Mouse (Mus musculus) kidney, embryonic 14.5 days (tissue): ENCODE data around the gene 4930524B15Rik. TPM values are rescaled to one million over a fixed set of nuclear protein-coding genes. Genes with fewer than 3 reads are reported as not detected.

ENCODE experiments used
- ATAC-seq: fragments of 200-750 bp; cut with Nextera tagmentation; 2 replicates; pipeline ENCODE4 v1.8.0; 2017; ENCODE audit warnings: moderate number of reproducible peaks, mild to moderate bottlenecking, moderate TSS enrichment, moderate library complexity; ENCODE audit not compliant: low FRiP score, low TSS enrichment
- H3K27ac ChIP-seq: fragments of 300-500 bp; sonication (generic); 2 replicates; pipeline ENCODE4 v1.5.1; 2014; ENCODE audit warnings: low read depth, mild to moderate bottlenecking, low read length, moderate library complexity, mixed read lengths
- H3K27me3 ChIP-seq: fragments of 300-500 bp; sonication (generic); 2 replicates; pipeline ENCODE4 v1.6.1; 2014; ENCODE audit warnings: mild to moderate bottlenecking, low read length; ENCODE audit not compliant: control insufficient read depth, insufficient read depth
- H3K36me3 ChIP-seq: fragments of 300-500 bp; sonication (generic); 2 replicates; pipeline ENCODE4 v1.6.1; 2014; ENCODE audit warnings: low read length, mixed read lengths; ENCODE audit not compliant: control insufficient read depth, insufficient read depth
- H3K4me1 ChIP-seq: fragments of 300-500 bp; sonication (generic); 2 replicates; pipeline ENCODE4 v1.6.1; 2014; ENCODE audit warnings: low read length, mixed read lengths; ENCODE audit not compliant: control insufficient read depth, insufficient read depth
- H3K4me2 ChIP-seq: fragments of 300-500 bp; sonication (generic); replicated peaks from 2 replicates; pipeline ENCODE4 v1.6.1; 2014; ENCODE audit warnings: low read depth, mild to moderate bottlenecking, low read length
- H3K4me3 ChIP-seq: fragments of 300-500 bp; sonication (generic); 2 replicates; pipeline ENCODE4 v1.5.1; 2014; ENCODE audit warnings: mild to moderate bottlenecking, low read length
- H3K9ac ChIP-seq: fragments of 300-500 bp; sonication (generic); 2 replicates; pipeline ENCODE4 v1.6.1; 2014; ENCODE audit warnings: low read depth, mild to moderate bottlenecking, low read length, moderate library complexity
- H3K9me3 ChIP-seq: fragments of 300-500 bp; sonication (generic); 2 replicates; pipeline ENCODE4 v1.6.1; 2016; ENCODE audit warnings: low read length; ENCODE audit not compliant: control insufficient read depth
- WGBS: fragments of 180-500 bp; shearing (Covaris S2); extraction: QIAGEN DNeasy Blood & Tissue Kit; methylation state at CpG from one replicate; pipeline ENCODE4 v1.1.7; 2014; 5-methylcytosine and 5-hydroxymethylcytosine counted together
- polyA plus RNA-seq: library from polyadenylated mRNA; unstranded; fragments of >200 nt; fragmentation: Nextera tagmentation; extraction: Ambion mirVana; gene quantifications from 2 replicates; pipeline ENCODE4 v1.2.1, GENCODE M21; 2014

Gene 4930524B15Rik
- 0.27 TPM in 1 of 2 replicates, not detected in the other for polyA plus RNA-seq

DNA sequence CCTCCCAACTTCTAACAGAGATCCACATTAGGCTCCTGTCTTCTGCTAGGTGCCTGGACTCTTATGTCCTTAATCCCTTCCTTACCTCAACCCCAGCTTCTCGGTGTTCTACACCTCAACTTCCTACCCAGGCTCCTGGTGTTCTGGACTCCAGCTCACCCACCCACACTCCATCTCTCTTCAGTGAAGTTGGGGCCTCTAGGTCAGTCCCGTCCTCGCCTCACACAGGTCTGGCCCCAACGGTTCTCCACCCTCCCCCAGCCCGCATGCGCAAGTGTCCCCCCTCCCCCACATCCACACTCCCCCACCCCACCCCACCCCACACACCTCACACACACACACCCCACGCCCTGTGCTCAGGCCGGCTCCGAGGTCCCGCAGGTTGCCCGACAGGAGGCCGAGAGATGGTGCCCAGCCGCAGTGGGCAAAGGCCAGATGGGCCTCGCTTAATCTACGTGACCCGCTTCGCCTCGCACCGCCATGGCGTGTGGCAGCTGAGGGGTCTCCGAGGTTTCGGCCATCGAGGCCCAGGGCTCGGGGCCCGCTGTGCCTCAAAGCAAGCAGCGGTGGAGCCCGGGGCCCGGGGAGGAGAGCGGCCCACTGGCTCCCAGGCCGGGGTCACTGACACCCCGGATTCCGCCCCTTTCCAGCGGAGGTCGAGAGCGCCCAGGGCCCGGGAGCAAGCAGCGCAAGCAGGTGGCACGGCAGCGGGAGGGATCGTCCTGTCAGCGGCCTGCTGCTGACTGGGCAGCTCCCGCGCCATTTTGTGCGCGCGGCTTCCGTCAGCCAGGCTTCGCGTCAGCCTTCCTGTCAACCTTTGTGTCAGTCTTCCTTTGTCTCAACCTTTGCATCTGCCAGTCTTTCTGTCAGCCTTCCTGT, at the start of gene 4930524B15Rik:
4930524B15Rik (plus strand) TSS at position 337 of the 879 bp plus-strand sequence.
- peak within 1 kb of the TSS; percentile 49; the same call in 1 of the 2 replicates for H3K9ac ChIP-seq
- 45% methylated on average over 48 of the region's 49 CpGs for WGBS
- no peak within 1 kb of the TSS for H3K27ac ChIP-seq
- no peaks in the 10 kb centered on the region for H3K27me3 ChIP-seq
- no peaks in the 10 kb centered on the region for H3K9me3 ChIP-seq
- no peaks in the 10 kb centered on the region for H3K4me1 ChIP-seq
- H3K36me3 ChIP-seq, result no peaks in the 10 kb centered on the region
- ATAC-seq, result 0 out of 2 replicates have a peak, but pooled peaks have one; percentile 52
- peak within 1 kb of the TSS; percentile 22; the same call in 1 of the 2 replicates for H3K4me3 ChIP-seq
- peak within 1 kb of the TSS; percentile 55 for H3K4me2 ChIP-seq

GRCm38 (mm10) chr11:31917769-31918168, 47.6 kb upstream of the 4930524B15Rik start:
- Histone ChIP-seq H3K9ac (no peak overlapping the region), H3K36me3 (no peaks in the 10 kb centered on the region), H3K4me2 (no peak overlapping the region), H3K4me1 (no peaks in the 10 kb centered on the region), H3K27me3 (no peaks in the 10 kb centered on the region), H3K9me3 (no peaks in the 10 kb centered on the region), H3K4me3 (no peak overlapping the region), H3K27ac (no peak overlapping the region)
- 94% methylated on average over 1 of the region's 1 CpGs for WGBS
- ATAC-seq, result no peak

- no peak overlapping the region for H3K9ac ChIP-seq
- no peaks in the 10 kb centered on the region for H3K27me3 ChIP-seq
- H3K4me3 ChIP-seq, result no peak overlapping the region
- H3K36me3 ChIP-seq, result peaks cover 21% of the 10 kb centered on the region; the same call in 1 of the 2 replicates
- no peak overlapping the region for H3K4me2 ChIP-seq
- no peaks in the 10 kb centered on the region for H3K9me3 ChIP-seq
- H3K4me1 ChIP-seq, result no peaks in the 10 kb centered on the region
- no peak for ATAC-seq
- 90% methylated on average over 10 of the region's 10 CpGs for WGBS
- no peak overlapping the region for H3K27ac ChIP-seq
Measured at GRCm38 (mm10) chr11:31930051-31930450, 35.3 kb upstream of the 4930524B15Rik start.

DNA sequence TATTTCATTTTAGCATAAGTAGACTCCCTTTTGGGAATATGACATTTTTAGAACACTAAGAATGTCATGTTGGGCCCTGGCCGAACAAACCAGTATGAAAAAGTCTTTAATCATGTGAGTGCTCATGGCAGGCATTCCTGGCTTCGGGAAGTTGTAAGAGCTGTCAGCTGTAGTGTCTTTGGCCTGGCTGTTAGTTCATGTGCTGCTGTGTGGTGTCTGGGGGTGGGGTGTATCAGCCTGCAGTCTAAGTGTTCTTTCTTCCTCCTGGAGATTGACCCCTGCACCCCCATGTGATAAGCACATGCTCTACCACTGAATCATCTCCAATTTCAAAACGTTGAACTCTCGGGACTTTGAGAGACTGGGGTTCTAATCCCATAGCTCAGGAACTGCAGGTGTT, 29.7 kb upstream of the 4930524B15Rik start:
- WGBS, result 55% methylated on average over 4 of the region's 4 CpGs
- Histone ChIP-seq H3K9ac (no peak overlapping the region), H3K4me3 (no peak overlapping the region), H3K36me3 (peaks cover 7% of the 10 kb centered on the region; the same call in 1 of the 2 replicates), H3K27ac (no peak overlapping the region), H3K4me2 (no peak overlapping the region), H3K4me1 (no peaks in the 10 kb centered on the region), H3K27me3 (no peaks in the 10 kb centered on the region), H3K9me3 (no peaks in the 10 kb centered on the region)
- no peak for ATAC-seq

GRCm38 (mm10) chr11:31936910-31937525, 28.4 kb upstream of the 4930524B15Rik start:
- Histone ChIP-seq H3K9ac (no peak overlapping the region), H3K4me2 (no peak overlapping the region), H3K4me3 (no peak overlapping the region), H3K4me1 (no peaks in the 10 kb centered on the region), H3K27me3 (no peaks in the 10 kb centered on the region), H3K27ac (no peak overlapping the region), H3K9me3 (no peaks in the 10 kb centered on the region), H3K36me3 (no peaks in the 10 kb centered on the region)
- no peak for ATAC-seq
- 92% methylated on average over 10 of the region's 10 CpGs for WGBS

GRCm38 (mm10) chr11:31940898-31941639, 24.3 kb upstream of the 4930524B15Rik start:
- no peak overlapping the region for H3K9ac ChIP-seq
- no peaks in the 10 kb centered on the region for H3K27me3 ChIP-seq
- H3K9me3 ChIP-seq, result no peaks in the 10 kb centered on the region
- H3K4me3 ChIP-seq, result no peak overlapping the region
- no peaks in the 10 kb centered on the region for H3K4me1 ChIP-seq
- no peak overlapping the region for H3K27ac ChIP-seq
- ATAC-seq, result no peak
- WGBS, result 68% methylated on average over 13 of the region's 13 CpGs
- no peak overlapping the region for H3K4me2 ChIP-seq
- H3K36me3 ChIP-seq, result no peaks in the 10 kb centered on the region

DNA sequence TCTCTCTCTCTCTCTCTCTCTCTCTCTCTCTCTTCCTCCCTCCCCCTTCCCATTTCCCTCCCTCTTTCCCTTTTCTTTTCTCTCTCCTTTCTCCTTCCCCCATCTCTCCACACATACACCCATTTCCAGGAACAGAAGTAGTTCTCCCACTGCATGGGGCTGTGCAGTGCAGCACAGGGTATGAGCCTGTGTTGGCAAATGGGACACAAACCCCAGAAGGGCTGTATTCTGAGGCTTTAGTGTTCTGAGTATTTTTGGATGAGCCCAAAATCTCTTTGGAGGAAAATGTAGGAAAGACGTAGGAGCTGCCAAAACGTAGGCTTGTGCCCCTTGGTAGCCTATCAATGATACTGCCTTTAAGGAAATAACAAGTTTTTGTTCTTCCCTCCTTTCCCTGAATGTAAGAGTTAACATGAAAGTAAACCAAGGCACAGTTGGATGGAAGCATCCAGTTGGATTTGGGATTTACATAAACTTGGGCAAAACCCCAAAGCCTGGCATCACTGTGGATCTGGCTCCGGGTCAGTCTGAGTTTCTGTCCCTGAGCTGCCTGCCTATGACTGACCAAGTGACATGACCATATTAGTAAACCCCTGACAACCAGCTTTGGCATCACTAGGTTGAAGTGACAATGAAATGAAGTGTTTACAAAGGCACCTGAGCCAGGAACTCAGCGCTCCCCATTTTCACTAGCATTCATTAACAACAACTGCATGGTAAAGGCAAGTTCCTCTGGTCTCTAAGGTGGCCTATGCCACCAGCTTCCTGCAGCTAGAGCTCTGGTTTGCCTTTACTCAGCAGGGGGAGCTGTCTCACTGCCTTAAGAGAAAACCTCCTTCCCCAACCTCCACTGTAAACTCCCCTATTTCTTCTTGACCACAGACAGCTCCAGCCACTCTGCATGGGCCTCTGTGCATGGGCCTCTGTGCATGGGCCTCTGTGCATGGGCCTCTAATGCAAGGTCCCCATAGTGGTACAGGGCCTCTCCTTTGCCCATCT, 23.5 kb upstream of the 4930524B15Rik start:
- Histone ChIP-seq H3K27ac (no peak overlapping the region), H3K4me2 (no peak overlapping the region), H3K9ac (no peak overlapping the region), H3K4me3 (no peak overlapping the region), H3K36me3 (no peaks in the 10 kb centered on the region), H3K9me3 (no peaks in the 10 kb centered on the region), H3K4me1 (no peaks in the 10 kb centered on the region), H3K27me3 (no peaks in the 10 kb centered on the region)
- 82% methylated on average over 4 of the region's 4 CpGs for WGBS
- no peak; the same call in 1 of the 2 replicates for ATAC-seq

DNA sequence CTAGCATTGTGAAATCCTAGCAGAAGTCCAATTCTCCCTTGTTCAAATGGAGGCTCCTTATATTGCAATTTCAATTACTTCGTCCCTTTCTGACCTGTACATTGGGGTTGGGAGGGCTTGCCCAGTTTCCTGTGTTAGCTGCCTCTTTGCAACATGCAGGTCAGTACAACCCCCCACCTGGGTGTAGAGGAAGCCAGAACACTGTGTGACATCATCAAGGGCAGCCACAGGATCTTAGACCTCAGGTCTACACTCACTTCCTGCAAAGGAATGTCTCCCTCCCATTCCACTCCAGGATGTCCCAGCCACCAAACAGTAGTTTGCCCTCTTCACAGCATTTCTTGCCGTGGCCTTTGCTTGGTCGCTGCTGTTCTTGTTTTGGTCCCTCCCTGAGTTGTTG, 19.9 kb upstream of the 4930524B15Rik start:
- Histone ChIP-seq H3K4me1 (peaks cover 7% of the 10 kb centered on the region; the same call in 1 of the 2 replicates), H3K9ac (no peak overlapping the region), H3K4me3 (no peak overlapping the region), H3K4me2 (no peak overlapping the region), H3K36me3 (no peaks in the 10 kb centered on the region), H3K27me3 (0 out of 2 replicates have a peak, but pooled peaks cover 2% of the 10 kb centered on the region), H3K9me3 (no peaks in the 10 kb centered on the region), H3K27ac (no peak overlapping the region)
- no peak for ATAC-seq
- WGBS, result 77% methylated on average over 3 of the region's 3 CpGs
